Mouse (Mus musculus) neural tube, embryonic 11.5 days (tissue): Measurements from ENCODE around the gene Fbxo34. TPM values are rescaled to one million over a fixed set of nuclear protein-coding genes. Genes with fewer than 3 reads are reported as not detected.
"Not testable (repeated sequence)": the region's sequence is repeated elsewhere in the genome, so short reads cannot be mapped to it uniquely, and the experiment has no call there.

Experiments
- ATAC-seq: fragments of 200-750 bp; cut with Nextera tagmentation; 2 replicates; pipeline ENCODE4 v1.8.0; 2017; ENCODE audit warnings: moderate number of reproducible peaks, mild to moderate bottlenecking, moderate TSS enrichment, moderate library complexity; ENCODE audit not compliant: insufficient read depth, low FRiP score, low TSS enrichment
- DNase-seq: peaks from one replicate; pipeline ENCODE4 v3.0.0-alpha.2; 2015; ENCODE audit warnings: low spot score
- H3K27ac ChIP-seq: fragments of 300-500 bp; sonication (generic); 2 replicates; pipeline ENCODE4 v1.5.1; 2014; ENCODE audit warnings: low read depth, mild to moderate bottlenecking, low read length
- H3K27me3 ChIP-seq: fragments of 300-500 bp; sonication (generic); 2 replicates; pipeline ENCODE4 v1.6.1; 2014; ENCODE audit warnings: mild to moderate bottlenecking, low read length, mixed read lengths; ENCODE audit not compliant: control insufficient read depth, insufficient read depth
- H3K36me3 ChIP-seq: fragments of 300-500 bp; sonication (generic); 2 replicates; pipeline ENCODE4 v1.6.1; 2014; ENCODE audit warnings: mild to moderate bottlenecking, low read length, moderate library complexity, mixed read lengths; ENCODE audit not compliant: control insufficient read depth, insufficient read depth
- H3K4me1 ChIP-seq: fragments of 300-500 bp; sonication (generic); 2 replicates; pipeline ENCODE4 v1.6.1; 2014; ENCODE audit warnings: low read length, mixed read lengths; ENCODE audit not compliant: control insufficient read depth, insufficient read depth
- H3K4me2 ChIP-seq: fragments of 300-500 bp; sonication (generic); 2 replicates; pipeline ENCODE4 v1.6.1; 2014; ENCODE audit warnings: low read depth, mild to moderate bottlenecking, moderate library complexity
- H3K4me3 ChIP-seq: fragments of 300-500 bp; sonication (generic); 2 replicates; pipeline ENCODE4 v1.5.1; 2014; ENCODE audit warnings: low read depth, low read length
- H3K9ac ChIP-seq: fragments of 300-500 bp; sonication (generic); 2 replicates; pipeline ENCODE4 v1.6.1; 2014; ENCODE audit warnings: mild to moderate bottlenecking, low read length
- H3K9me3 ChIP-seq: fragments of 300-500 bp; sonication (generic); 2 replicates; pipeline ENCODE4 v1.6.1; 2016; ENCODE audit warnings: low read length; ENCODE audit not compliant: control insufficient read depth
- WGBS: fragments of 180-500 bp; shearing (Covaris S2); extraction: QIAGEN DNeasy Blood & Tissue Kit; methylation state at CpG from one replicate; pipeline ENCODE4 v1.1.7; 2014; 5-methylcytosine and 5-hydroxymethylcytosine counted together
- polyA plus RNA-seq: library from polyadenylated mRNA; unstranded; fragments of >200 nt; fragmentation: Nextera tagmentation; extraction: Ambion mirVana; gene quantifications from 2 replicates; pipeline ENCODE4 v1.2.1, GENCODE M21; 2014

Fbxo34 gene
- polyA plus RNA-seq, 1 experiment from 2014 or later, result 25.8 TPM

- Histone ChIP-seq H3K4me2 (no peak overlapping the region), H3K27me3 (no peaks in the 10 kb centered on the region), H3K9me3 (no peaks in the 10 kb centered on the region), H3K4me3 (no peak overlapping the region), H3K36me3 (peaks cover 16% of the 10 kb centered on the region), H3K9ac (no peak overlapping the region), H3K4me1 (no peaks in the 10 kb centered on the region), H3K27ac (no peak overlapping the region)
- ATAC-seq (no peak), DNase-seq (no peak)
- 97% methylated on average over 6 of the region's 6 CpGs for WGBS
These were observed 101.4 kb downstream of the Fbxo34 start for GRCm38 (mm10) chr14:47551668-47552067.

DNA sequence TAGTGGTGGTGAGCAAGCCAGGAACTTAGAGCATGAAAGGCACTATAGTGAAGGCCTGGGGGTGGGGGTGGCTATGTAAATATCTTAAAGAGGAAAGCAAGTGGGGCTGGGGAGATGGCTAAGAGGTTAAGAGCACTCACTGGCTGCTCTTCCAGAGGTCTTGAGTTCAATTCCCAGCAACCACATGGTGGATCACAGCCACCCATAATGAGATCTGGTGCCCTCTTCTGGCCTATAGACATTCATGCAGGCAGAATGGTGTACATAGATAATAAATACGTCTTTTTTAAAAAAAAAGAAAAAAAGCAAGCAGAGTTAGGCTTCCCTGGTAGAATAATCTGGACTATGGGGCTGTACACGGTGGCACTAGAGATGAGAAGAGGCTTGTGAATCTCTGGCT is 103.2 kb downstream of the Fbxo34 start:
- peaks cover 13% of the 10 kb centered on the region for H3K36me3 ChIP-seq
- no peak overlapping the region for H3K27ac ChIP-seq
- no peak for ATAC-seq
- no peak overlapping the region for H3K4me3 ChIP-seq
- H3K9me3 ChIP-seq, result no peaks in the 10 kb centered on the region
- H3K4me2 ChIP-seq, result no peak overlapping the region
- no peak for DNase-seq
- WGBS, result 92% methylated on average over 2 of the region's 2 CpGs
- H3K9ac ChIP-seq, result no peak overlapping the region
- H3K27me3 ChIP-seq, result no peaks in the 10 kb centered on the region
- H3K4me1 ChIP-seq, result no peaks in the 10 kb centered on the region

- no peak overlapping the region for H3K27ac ChIP-seq
- 87% methylated on average over 3 of the region's 4 CpGs for WGBS
- H3K4me2 ChIP-seq, result no peak overlapping the region
- DNase-seq, result no peak
- no peak for ATAC-seq
- no peaks in the 10 kb centered on the region for H3K9me3 ChIP-seq
- H3K4me1 ChIP-seq, result no peaks in the 10 kb centered on the region
- H3K27me3 ChIP-seq, result no peaks in the 10 kb centered on the region
- no peak overlapping the region for H3K9ac ChIP-seq
- H3K4me3 ChIP-seq, result no peak overlapping the region
- peaks cover 7% of the 10 kb centered on the region for H3K36me3 ChIP-seq
These were observed 104.0 kb downstream of the Fbxo34 start for GRCm38 (mm10) chr14:47554236-47554635.

DNA sequence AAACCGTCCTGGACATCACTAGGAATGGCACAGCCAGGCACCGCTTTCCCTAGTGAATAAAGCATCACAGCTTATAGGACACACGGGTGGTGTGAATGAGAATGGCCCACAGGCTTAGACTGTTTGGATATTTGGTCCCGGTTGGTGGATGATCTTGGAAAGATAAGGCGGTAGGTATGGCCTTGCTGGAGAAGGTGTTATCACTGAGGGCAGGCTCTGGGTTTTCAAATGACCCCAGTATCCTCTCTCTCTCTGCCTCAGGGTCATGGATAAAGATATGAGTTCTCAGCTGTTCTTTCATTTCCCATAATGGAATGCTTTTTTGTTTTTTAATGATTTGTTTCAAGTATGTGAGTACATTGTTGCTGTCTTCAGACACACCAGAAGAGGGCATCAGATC is 105.0 kb downstream of the Fbxo34 start:
- Histone ChIP-seq H3K9ac (no peak overlapping the region), H3K36me3 (peaks cover 7% of the 10 kb centered on the region), H3K4me2 (no peak overlapping the region), H3K27me3 (no peaks in the 10 kb centered on the region), H3K4me3 (no peak overlapping the region), H3K27ac (no peak overlapping the region), H3K9me3 (no peaks in the 10 kb centered on the region), H3K4me1 (no peaks in the 10 kb centered on the region)
- 98% methylated on average over 5 of the region's 5 CpGs for WGBS
- ATAC-seq, result no peak
- no peak for DNase-seq

DNA sequence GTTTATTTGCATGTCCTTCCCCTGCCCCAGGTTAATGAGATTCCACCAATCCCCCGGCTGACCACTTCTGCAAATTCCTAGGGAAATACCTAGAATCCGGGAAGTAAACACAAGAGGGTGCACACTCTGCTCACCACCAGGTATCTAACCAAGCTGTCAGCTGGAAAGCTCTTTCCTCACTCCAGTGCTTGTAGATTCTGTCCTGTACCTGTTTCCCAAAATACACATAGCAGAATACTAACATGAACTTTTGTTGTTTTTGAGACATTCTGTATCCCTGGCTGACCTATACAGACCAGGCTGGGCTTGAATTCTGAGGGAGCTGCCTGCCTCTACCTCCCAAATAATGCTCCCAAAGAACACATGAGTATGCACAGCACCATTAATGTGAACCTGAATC is 110.5 kb downstream of the Fbxo34 start:
- Histone ChIP-seq H3K27me3 (no peaks in the 10 kb centered on the region), H3K4me1 (no peaks in the 10 kb centered on the region), H3K36me3 (peaks cover 2% of the 10 kb centered on the region; the same call in 1 of the 2 replicates), H3K4me3 (no peak overlapping the region), H3K9ac (no peak overlapping the region), H3K27ac (no peak overlapping the region), H3K4me2 (no peak overlapping the region), H3K9me3 (no peaks in the 10 kb centered on the region)
- ATAC-seq, result no peak
- no peak for DNase-seq
- 92% methylated on average over 2 of the region's 2 CpGs for WGBS

DNA sequence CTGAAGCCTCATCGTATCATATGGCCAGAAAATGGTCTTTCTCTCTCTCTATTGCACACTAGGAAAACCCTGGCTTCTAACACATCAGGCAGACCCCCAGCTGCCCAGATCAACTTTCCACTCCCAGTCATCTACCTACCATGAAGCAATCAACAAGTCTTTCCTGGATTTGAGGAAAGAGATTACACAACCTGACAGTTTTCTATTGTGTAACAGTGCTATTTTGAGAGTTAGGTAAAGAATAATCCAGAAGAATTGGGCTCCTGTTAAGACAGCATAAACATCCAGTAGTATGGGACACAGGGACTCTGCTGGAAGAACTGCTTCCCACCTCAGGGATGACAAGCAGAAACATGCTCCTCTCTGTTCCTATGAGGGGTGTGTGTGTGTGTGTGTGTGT is 112.3 kb downstream of the Fbxo34 start:
- no peak overlapping the region for H3K4me2 ChIP-seq
- no peak overlapping the region for H3K27ac ChIP-seq
- no peaks in the 10 kb centered on the region for H3K27me3 ChIP-seq
- DNase-seq, result no peak
- H3K9me3 ChIP-seq, result no peaks in the 10 kb centered on the region
- no peak for ATAC-seq
- H3K9ac ChIP-seq, result no peak overlapping the region
- no peaks in the 10 kb centered on the region for H3K4me1 ChIP-seq
- H3K36me3 ChIP-seq, result peaks cover 2% of the 10 kb centered on the region; the same call in 1 of the 2 replicates
- WGBS, result 94% methylated on average over 1 of the region's 1 CpGs
- no peak overlapping the region for H3K4me3 ChIP-seq

DNA sequence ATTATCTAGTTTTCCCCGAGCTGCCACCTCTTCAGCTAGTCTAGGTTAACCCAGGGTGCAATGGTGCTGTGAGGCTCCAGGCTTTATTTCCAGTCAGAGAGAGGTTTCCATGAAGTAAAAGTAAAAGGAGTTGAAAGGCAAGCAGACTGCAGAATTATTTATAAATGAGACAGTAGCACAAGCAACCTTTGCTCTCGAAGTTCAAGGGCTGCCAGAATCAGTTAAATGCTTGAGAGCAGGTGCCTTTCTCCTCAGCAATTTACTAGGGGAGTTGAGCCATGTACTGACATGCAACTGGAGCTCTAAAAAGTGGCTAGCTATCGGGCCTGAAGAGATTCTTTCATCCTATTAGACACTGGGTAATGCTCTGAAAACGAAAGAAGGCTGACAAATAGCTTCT is 112.9 kb downstream of the Fbxo34 start:
- Histone ChIP-seq H3K9me3 (no peaks in the 10 kb centered on the region), H3K4me2 (no peak overlapping the region), H3K27ac (no peak overlapping the region), H3K36me3 (peaks cover 2% of the 10 kb centered on the region; the same call in 1 of the 2 replicates), H3K27me3 (no peaks in the 10 kb centered on the region), H3K4me3 (no peak overlapping the region), H3K9ac (no peak overlapping the region), H3K4me1 (no peaks in the 10 kb centered on the region)
- WGBS, result 85% methylated on average over 4 of the region's 4 CpGs
- DNase-seq (no peak), ATAC-seq (no peak)

GRCm38 (mm10) chr14:47567962-47568652 is 117.9 kb downstream of the Fbxo34 start:
- H3K4me1 ChIP-seq, result no peaks in the 10 kb centered on the region
- 0% methylated on average over 46 of the region's 46 CpGs for WGBS
- no peaks in the 10 kb centered on the region for H3K27me3 ChIP-seq
- H3K4me2 ChIP-seq, result peak overlapping the region; percentile 77
- no peaks in the 10 kb centered on the region for H3K36me3 ChIP-seq
- H3K9me3 ChIP-seq, result no peaks in the 10 kb centered on the region
- peak; percentile 99 for ATAC-seq
- peak overlapping the region; percentile 84 for H3K9ac ChIP-seq
- H3K4me3 ChIP-seq, result peak overlapping the region; percentile 94
- no peak overlapping the region for H3K27ac ChIP-seq
- peak; percentile 98 for DNase-seq

DNA sequence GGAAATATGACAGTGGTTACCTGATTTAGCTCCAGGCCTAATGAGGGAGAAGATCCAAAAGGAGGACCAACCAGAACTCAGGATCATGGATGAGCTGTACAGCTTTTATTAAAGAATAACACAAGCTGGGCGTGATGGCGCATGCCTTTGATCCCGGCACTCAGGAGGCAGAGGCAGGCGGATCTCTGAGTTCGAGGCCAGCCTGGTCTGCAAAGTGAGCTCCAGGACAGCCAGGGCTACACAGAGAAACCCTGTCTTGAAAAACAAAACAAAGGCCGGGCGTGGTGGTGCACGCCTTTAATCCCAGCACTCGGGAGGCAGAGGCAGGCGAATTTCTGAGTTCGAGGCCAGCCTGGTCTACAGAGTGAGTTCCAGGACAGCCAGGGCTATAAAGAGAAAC is 120.3 kb downstream of the Fbxo34 start, which contains the start of gene Atg14:
Atg14 (minus strand) TSS at position 101 of the 400 bp plus-strand sequence.
- H3K27ac ChIP-seq, ATAC-seq, DNase-seq, H3K9ac ChIP-seq, H3K9me3 ChIP-seq, H3K36me3 ChIP-seq, H3K4me3 ChIP-seq, H3K27me3 ChIP-seq, H3K4me2 ChIP-seq, H3K4me1 ChIP-seq: not testable (repeated sequence)
- WGBS, result 89% methylated on average over 11 of the region's 11 CpGs
